Mouse (Mus musculus): ENCODE data around the gene Xpnpep1.
A peak's percentile ranks its signal among the peaks of the same experiment; 100 is the strongest.

The Xpnpep1 gene

DNA sequence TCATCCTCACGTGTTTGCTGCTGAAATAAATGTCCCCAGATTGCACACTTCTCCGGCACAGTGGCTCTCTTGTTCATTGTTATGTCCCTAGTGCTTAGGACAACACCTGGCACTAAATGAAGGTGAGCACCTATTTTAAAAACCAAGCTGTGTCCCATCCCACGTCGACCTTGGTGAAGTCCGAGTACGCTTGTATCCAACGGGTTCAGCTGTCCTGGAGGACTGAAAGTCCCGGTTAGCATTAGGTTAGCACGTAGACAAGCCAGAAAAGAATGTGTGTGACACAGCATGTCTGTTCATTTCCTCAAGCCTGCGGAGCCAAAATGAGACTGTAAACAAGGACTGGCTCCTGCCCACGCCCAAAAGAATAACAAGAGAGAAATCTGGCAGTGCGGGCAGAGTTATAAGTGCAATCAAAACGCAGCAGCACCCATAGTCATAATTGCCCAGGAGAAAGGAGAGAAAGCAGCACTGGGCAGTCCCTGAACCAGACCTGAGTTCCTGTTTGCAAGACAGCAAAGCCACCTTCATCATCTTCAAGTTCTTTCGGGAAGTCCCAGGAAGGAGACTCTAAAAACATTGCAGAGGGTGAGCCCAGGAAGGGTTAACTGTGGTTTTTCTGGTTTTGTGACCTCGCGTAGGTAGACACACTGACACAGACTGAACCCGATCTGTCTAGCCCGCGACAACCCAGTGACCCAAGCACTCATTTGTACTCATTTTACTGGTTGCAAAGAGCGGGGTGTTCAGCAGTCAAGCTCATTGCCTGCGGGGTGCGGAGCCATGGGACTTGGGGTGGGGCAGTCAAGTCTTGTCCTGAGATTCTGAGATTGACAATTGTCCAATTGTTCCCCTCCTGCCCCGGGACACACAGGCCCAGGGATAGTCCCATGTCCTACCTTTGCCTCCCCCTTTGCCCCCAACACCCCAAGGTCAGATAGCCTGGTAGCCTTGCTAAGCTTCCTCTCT is at the start of gene Xpnpep1:
TSS of gene Xpnpep1 (minus strand) at position 51 of the 969 bp plus-strand sequence.
- no peak for DNase-seq

DNA sequence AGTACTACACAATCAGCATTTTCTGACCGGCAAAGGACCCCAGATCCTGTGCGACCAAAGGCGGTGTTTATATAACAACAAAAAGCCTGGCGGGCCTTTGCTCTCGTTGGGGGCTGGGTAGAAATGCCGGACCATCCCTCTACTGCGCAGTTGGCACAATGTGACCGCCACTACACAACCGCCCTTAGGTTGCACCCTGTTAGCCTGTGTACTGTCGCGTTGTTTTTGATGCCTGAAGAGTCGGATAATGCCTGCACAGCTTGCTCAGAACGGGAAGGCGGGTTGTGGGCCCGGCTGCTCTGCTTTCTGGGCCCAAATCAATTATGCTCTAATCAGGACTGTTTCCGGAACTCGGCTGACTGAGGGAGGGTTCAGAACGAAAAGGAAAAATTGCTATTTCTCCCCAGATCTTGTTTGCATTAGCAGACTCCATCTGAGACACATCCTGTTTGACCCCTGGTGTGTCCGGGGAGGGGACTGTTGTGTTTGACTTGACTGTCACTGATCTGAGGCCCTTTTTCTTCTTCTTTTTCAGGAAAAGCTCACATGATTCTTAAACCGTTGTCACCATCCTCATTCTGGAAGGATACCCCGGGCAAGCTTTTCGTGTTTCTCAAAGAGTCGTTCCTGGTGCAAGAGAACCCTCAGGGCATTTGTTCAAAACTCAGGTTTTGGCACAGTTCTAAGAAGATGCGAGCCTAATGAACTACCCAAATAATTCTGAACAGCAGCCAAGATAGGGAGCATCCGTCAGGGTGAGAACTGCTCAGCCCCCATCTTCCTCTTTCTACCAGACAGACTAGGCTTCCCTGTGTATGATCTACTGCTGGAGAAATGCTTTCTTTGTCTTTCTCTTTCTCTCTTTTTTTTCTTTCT is 47.5 kb upstream of the Xpnpep1 start:
- no peak for DNase-seq

DNA sequence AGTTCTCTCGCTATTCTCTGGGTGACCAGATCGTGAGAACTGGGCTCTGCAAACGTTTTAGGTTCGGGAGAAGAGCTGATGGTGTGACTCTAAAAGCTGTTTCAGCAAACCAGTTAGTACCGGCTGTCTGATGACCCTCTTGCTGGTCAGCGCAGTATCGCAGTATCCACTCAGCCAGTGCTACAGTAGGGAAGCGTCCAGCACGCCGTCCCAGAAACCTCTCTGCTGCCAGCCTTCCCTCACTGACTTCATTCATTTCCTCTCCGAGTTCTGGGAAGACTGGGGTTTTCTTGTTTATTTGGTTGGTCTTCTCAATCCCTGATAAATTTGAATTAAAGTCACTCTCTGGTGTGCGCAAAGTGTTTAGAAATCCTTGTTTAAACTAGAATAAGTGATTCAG is 46.8 kb upstream of the Xpnpep1 start:
- DNase-seq, result no peak

DNA sequence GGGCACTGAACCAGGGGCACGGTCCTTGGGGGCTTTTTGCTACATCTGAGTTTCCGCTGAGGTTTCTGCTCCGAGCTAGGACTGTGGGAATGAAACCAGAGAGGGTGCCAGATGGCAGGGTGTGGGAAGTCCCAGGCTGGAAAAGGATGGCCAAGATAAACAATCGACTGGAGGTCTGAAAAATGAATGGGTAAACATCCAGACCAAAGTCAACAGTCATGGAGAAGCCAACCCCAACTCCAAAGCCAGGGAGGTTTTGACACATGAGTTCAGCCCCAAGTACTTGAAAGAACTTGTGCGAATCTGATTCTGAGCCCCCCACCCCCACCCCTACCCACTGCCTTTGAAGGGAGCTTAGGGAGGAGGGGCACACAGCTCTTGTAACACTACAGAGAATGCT is 44.7 kb upstream of the Xpnpep1 start:
- DNase-seq, result no peak

DNA sequence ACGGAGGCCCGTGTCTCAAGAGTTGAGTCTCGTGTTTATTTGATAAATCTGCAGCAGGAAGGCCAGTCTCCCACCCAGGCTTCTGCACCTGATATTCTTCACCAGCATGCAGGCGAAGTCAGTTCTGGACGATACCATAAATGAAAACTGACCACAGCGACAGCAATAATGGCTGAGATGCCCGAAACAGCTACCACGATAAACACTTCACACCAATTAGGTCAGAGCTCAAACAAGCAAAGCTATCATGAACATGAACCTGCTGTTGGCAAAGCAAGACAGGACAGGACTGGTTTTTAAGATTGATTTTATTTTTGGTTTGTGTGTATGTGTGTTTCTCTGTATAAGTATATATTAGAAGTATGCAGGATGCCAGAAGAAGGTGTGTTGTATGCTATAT is 42.8 kb upstream of the Xpnpep1 start:
- DNase-seq, result no peak

DNA sequence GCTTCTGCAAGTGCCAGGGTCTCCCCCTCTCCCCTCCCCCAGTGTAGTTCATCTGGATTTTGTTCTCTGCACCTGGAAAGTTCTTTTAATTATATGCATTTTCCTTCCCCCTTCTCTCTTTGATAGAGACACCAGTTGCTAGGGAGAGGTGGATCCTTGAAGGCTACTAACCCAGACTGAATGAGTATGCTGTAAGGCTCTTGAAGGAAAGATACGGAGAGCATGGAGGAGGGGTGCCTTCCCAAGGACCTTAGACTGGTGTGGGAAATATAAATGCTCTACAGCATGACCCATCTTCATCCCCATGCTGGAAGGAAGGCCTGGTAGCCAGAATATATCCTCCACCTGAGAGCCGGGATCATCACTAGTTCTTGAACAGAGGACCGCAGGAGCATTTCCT is 41.3 kb upstream of the Xpnpep1 start:
- DNase-seq, result no peak

DNA sequence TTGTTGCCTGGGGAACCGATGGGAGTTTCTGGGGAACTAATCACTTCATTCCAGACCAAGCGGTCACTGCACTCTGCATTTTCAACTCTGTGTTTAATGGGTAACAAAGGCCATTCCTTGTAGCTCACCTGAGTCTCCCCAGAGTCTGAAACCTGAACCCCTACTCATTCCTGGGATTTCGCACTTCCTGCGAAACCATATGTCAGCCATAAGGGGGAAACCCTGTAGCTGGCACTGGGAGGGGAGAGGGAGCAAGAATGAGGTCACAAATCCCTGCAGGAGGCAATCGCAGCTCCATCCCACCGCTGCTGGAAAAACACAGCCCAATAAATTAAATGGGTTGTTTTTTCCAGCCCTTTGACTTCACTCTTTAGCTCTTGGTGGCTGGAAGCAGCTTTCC is 40.9 kb upstream of the Xpnpep1 start:
- DNase-seq, result no peak

DNA sequence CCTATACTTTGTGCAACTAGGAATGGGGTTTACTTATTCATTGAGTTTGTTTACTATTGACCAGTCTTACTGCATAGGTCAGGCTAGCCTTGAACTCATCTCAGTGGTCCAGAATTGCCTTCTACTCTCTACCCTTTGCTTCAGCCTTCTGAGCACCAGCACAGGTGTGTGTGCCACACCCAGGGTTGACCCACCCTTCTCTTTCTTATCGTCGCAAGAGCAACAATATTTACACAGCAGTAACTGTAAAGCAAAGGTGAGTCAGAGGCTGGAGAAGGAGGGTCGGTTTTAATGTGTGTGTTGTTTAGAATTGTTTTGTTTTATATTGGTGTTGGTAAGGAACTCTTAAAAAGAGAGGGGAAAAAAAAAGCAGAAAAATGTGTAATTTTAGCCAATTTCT is 40.5 kb upstream of the Xpnpep1 start:
- no peak for DNase-seq

DNA sequence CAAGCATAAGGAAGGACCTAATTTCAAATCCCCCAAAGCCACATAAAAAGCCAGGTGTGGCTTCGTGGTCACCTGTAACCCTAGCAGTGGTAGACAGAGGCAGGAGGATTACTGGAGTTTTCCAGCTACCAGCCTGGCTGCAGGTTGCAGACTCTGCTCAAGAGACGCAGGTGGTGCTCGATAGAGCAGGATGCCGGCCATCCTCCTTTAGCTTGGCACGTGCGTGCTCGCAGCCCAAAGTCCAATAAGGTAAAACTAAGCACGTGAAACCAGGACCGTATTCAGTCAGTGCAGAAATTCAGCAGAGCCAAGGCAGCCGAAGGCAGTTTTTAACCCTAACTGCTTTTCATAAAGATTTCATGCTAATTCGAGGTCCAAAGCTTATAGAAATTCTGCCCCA is 40.0 kb upstream of the Xpnpep1 start:
- no peak for DNase-seq

DNA sequence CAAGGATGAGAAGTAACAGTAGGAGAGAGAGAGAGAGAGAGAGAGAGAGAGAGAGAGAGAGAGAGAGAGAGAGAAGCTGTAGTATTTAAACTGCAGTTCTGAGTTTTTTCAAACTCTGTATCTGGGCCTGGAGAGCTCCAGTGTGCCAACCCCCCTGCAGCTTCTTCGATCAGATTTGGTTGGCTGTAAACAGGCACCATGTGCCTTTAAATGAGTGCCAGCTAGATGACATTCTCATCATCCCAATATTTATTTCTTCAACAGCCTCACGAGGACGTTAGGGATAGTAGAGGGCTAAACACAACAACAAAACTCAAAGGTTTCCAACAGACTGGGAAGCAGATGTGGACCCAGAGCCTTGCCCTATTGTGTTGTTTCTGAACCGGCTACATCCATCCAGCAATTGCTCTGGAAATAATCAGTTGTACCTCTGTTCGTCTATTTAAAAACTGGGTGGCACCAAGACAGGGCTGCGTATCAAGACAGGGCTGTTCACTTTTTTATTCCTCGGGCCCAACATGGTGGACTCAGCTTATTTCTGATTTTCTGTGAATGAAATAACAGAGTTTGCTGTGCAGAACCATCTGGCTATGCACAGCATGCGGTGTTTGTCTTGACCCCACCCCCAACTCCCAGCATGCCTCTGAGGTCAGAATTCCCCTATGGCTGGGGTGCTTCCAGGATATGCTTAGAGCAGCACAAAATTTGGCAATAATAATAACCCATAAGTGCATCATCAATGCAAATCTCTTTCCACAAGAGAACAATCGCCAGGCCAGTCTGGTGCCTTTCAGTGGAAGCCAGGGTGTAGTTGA is 38.5 kb upstream of the Xpnpep1 start:
- no peak for DNase-seq

DNA sequence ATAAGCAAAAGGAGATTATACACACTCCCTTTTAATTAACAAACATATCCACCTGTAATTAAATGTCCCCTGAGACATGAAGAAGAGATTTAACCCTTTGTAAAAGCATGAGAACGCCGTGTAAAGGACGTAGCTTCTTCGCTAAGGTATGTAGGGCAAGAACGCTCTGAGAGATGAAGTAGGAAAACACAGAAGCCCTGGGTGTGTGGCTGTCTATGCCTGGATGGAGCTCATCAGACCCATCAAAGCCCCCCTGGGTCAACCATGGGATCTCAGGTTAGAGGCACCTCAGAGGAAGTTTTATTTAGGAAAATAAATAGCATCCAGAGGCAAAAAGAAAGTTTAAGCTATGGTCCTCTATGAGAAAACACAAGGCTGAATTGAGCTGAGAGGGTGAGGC is 37.3 kb upstream of the Xpnpep1 start:
- no peak for DNase-seq

DNA sequence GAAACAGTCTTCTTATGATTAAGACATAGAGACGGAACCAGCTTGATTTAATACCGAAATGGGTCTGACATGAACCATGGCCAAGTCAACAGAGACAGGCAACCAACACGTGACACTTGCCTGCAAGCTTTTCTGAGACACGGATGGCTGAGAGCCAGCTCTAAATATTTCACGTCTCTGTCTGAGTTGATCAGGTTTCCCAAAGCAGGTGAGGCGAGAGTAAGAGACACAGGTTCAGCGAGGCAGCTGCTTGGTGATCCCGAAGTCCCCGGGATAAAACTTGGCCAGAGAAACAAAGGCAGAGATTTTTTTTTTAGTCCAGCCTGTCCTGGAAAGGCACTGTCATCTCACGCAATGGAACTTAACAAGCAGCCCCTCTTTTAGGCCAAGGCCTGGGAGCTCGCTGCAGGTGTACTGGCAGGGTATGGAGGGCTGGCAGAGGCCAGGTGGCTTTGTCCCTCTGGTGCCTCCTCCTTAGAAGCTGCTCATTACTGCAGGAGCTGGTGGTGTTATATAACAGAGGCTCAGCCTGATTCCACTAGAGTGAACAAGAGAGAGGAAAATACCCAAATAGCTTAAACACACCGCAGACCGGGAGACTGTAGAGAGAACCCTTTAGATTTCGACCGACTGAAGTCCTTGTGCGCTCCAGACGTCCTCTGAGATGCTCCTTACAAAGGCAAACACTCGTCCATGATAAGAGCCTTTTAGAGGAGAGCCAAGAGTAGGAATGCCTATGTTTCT is 36.4 kb upstream of the Xpnpep1 start:
- no peak for DNase-seq

DNA sequence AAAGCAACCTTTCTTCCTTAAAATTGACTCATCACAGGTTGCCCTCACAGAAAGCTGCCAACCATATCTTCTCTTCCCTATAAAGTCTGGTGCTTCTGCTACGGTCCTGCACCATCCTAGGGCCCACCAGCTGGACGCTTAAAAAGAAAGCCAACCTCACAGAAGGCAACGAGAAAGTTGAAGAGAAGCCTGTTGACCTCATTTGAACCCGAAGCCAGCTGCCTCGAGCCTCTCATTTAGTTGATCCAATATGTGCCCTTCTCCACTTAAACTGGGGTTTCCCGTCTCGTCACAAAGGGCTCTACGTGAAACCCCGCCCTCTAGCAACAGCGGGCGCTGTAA is 35.9 kb upstream of the Xpnpep1 start:
- no peak for DNase-seq

DNA sequence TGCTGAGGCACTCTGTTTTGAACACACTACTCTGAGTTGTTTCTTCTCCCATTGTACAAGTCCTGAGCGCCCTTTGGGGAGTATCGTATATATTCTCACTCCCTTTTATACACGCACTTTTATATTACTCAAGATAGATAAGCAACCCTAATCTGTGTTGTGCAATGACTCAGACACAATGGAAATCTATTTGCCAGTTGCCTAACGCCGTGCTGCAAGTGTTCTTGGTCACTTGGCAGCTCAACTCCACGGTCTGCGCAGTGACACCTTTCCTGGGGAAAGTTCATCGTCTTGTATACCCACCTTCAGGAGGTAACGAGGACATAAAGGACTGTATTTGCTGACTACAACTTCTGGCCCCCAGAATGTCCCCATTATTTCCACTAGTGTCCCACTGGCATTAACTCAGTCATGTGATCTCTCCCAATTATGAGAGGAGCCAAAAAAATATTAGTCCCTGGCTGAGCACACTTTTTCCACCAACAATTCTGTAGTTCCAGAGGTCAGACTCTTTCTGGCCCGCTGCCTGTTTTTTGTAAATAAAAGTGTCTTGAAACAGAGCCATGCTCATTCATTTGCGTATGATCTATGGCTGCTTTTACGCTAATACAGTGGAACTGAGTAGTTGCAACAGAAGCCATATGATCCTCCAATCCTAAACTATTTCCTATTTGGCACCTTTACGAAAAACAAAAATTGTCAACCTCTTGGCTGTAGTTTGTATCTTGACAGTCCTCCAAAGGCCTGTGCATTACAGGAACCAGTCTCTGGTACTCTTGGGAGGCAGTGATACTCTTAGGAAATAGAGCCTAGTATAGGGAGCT is 35.1 kb upstream of the Xpnpep1 start:
- DNase-seq, result no peak

DNA sequence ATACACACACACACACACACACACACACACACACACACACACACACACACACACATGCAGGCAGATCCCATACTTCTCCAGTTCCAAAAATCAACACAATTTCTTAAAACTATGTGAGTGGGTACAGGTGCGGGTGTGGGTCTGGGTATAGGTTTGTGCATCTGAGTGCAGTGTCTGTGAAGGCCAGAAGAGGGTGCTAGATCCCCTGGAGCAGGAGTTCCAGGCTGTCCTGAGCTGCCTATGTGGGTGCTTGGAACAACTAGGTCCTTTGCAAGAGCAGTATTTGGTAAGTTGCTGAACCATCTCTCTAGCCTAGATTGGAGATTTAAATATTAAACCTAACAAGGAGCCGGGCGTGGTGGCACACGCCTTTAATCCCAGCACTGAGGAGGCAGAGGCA is 33.5 kb upstream of the Xpnpep1 start:
- peak; percentile 10 for DNase-seq

DNA sequence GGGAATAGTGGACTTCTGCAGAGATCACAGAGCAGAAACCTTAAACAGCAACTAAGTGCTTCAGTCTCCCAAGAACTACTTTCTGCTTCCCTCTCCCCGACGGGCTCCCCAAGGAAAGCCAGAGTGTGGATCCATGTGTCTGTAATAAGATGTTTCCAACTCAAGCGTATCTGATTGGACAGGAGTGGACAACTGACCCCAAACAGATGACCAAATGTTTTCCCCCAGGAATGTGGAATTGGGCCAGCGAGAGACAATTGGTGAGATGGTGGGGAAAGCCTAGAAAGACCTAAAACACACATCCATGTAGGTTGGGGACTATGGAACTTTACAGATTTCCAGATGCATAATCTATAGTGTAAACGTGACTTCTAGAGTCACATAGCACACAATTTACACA is 32.4 kb upstream of the Xpnpep1 start:
- DNase-seq, result no peak

DNA sequence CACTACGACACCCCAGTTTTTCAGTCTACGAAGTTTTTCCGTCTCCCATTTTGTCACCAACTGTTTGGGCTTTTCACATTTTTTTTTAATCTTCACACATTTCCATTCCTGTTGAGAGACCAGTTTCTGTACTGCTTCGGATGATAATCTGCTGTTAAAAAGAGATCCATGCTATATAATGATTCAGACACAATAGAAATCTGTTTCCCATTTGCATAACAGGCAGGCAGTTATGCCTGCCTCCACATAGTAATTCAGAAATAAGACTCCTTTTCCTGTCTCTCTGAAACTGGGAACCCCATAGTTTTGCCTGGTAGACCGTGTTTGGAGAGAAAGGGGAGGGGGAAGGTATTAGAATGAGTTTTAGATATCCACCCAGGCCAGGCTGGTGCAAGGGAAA is 31.6 kb upstream of the Xpnpep1 start:
- DNase-seq, result no peak

DNA sequence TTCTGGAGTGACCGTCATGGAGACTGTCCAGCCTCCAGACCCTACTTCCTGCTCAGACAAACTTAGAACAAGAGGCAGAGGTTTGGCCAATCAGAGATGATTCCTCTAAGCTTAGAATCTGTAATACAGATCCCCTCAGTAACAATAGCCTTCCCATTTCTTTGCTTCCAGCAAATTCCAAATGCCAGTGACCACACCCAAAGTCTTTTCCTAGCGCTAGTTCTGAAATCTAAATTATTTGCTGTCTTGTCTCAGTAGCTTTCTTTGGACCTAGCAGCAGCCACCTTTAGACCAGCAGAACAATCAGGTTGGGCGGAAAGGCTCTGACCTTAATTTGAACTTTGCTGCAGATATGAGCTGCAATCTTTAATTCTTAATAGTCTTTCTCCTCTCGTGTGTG is 30.9 kb upstream of the Xpnpep1 start:
- DNase-seq, result no peak

DNA sequence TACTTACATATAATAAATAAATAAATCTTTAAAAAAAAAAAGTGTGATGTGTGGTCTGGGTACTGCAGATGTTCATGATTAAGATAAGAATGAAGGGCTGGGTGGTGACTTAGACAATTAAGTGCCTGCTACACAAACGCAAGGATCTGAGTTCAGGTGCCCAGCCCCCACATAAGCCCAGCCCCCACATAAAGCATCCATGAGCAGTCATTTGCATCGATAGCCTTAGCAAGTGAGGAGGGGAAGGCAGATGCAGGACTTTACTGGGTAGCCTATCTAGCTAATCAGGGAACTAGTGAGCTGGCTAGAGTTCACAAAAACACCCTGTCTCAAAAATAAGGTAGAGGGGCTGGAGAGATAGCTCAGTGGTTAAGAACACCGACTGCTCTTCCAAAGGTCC is 29.4 kb upstream of the Xpnpep1 start:
- DNase-seq, result no peak

DNA sequence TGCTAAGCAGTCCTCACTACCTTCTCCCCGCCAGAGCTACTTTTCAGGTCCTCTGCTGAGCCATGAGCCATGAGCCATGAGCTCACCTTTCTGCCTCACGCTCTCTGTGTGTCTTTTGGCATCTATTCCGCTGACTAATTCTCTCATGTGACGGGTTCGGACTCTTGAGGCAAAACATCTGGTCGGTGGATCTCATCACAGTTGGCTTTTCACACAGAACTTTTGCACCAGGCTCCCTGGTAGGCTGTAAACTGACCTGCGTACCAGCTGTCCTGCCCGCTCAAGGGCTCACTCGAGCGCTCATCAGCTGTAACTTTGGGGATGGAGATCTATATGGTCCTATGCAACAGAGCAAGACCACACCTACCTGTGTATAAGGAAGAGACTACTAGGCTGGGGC is 26.9 kb upstream of the Xpnpep1 start:
- DNase-seq, result no peak

DNA sequence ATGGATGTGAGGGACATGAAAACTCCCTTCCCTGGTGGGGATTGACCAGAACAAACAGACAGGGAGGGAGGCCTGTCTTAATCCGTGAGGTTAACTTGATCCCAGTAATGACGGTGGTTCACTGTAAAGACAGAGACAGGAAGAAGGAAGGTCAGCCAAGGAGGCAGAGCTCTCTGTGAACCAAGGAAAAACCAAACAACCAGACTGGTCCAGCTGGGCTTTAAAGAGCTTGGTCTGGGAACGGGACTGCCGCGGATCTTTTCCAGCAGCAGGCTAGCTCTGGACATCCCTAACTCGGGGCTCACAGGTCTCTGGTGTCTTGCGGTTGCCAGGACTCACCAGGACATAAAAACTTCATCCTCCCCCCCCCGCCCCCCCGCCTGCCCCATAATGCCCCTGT is 26.5 kb upstream of the Xpnpep1 start:
- DNase-seq, result no peak

DNA sequence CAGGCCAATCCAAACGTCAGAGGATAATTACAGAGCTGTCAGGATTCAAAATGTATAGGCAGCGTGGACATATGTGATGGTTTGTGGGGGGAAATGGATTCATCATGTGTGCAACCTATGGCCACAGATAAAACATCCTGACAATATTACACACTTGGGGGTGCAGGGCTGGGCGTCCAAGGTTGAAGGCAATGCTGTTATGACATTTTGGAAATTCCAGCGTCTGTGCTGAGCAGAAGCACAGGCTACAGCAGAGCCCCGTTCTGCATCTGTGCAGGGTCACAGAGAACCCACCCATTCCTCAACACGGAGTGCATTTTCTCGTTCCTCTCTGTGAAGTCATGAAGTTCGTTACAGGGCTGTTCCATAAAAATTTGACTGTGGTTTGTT is 25.0 kb upstream of the Xpnpep1 start:
- DNase-seq, result no peak

All from thymus, postnatal 14 days (tissue).